Mouse (Mus musculus) ES-Bruce4 (cell line): Measurements from ENCODE around the gene Chid1. TPM values are rescaled to one million over a fixed set of nuclear protein-coding genes. Genes with fewer than 3 reads are reported as not detected.
A peak's percentile ranks its signal among the peaks of the same experiment; 100 is the strongest.

ENCODE experiments used
- H3K27ac ChIP-seq: 2 replicates; pipeline ENCODE4 v1.5.1; 2012; ENCODE audit warnings: low read length, inconsistent platforms; ENCODE audit not compliant: insufficient read depth
- H3K27me3 ChIP-seq: 2 replicates; pipeline ENCODE4 v1.6.1; 2012; ENCODE audit warnings: mild to moderate bottlenecking, low read length, inconsistent platforms; ENCODE audit not compliant: control insufficient read depth, poor library complexity, insufficient read depth, severe bottlenecking
- H3K36me3 ChIP-seq: 2 replicates; pipeline ENCODE4 v1.6.1; 2012; ENCODE audit warnings: inconsistent platforms, mild to moderate bottlenecking, low read length, moderate library complexity; ENCODE audit not compliant: control insufficient read depth, poor library complexity, insufficient read depth, severe bottlenecking
- H3K4me1 ChIP-seq: one replicate; pipeline ENCODE4 v1.8.1; 2011; ENCODE audit warnings: low read length; ENCODE audit not compliant: control insufficient read depth, insufficient read depth
- H3K4me3 ChIP-seq: 2 replicates; pipeline ENCODE4 v1.5.1; 2011; ENCODE audit warnings: low read depth, mild to moderate bottlenecking, low read length
- H3K9ac ChIP-seq: 2 replicates; pipeline ENCODE4 v1.6.1; 2012; ENCODE audit warnings: low read depth, mild to moderate bottlenecking, inconsistent platforms; ENCODE audit not compliant: poor library complexity, severe bottlenecking
- H3K9me3 ChIP-seq: replicated peaks from 2 replicates; pipeline ENCODE4 v1.6.1; 2012; ENCODE audit warnings: mild to moderate bottlenecking, low read length, inconsistent platforms; ENCODE audit not compliant: control insufficient read depth, poor library complexity, insufficient read depth, severe bottlenecking
- CTCF ChIP-seq: IDR thresholded peaks from one replicate; pipeline ENCODE4 v1.8.1; 2011; ENCODE audit warnings: low read depth, low read length
- EP300 ChIP-seq: IDR thresholded peaks from 2 replicates; pipeline ENCODE4 v1.6.1; 2011; ENCODE audit warnings: low read depth, low read length; ENCODE audit not compliant: insufficient read depth
- POLR2A ChIP-seq: IDR thresholded peaks from one replicate; pipeline ENCODE4 v1.8.1; 2011; ENCODE audit warnings: low read length; ENCODE audit not compliant: insufficient read depth
- polyA plus RNA-seq: library from polyadenylated mRNA; stranded (reverse); fragments of >200 nt; gene quantifications from 2 replicates; pipeline ENCODE4 v1.2.4, GENCODE M21; 2011; ENCODE audit warnings: low read depth; ENCODE audit not compliant: missing spikeins, insufficient read depth, insufficient read length

Chid1 gene
- polyA plus RNA-seq, 1 experiment = 16.7 TPM

- H3K4me3 ChIP-seq = peak overlapping the region; percentile 88
- peaks cover 5% of the 10 kb centered on the region for H3K4me1 ChIP-seq
- H3K36me3 ChIP-seq = peaks cover 22% of the 10 kb centered on the region
- H3K9me3 ChIP-seq = no peaks in the 10 kb centered on the region
- no peaks in the 10 kb centered on the region for H3K27me3 ChIP-seq
- peak overlapping the region; percentile 68 for H3K27ac ChIP-seq
- TF ChIP-seq EP300 = no peak
- no peak for TF ChIP-seq CTCF
- TF ChIP-seq POLR2A = no peak
- H3K9ac ChIP-seq = peak overlapping the region; percentile 77
Measured at GRCm38 (mm10) chr7:141468164-141468521, 71.5 kb downstream of the Chid1 start.

- no peak for TF ChIP-seq CTCF
- peak; percentile 41 for TF ChIP-seq POLR2A
- no peaks in the 10 kb centered on the region for H3K27me3 ChIP-seq
- H3K9me3 ChIP-seq = no peaks in the 10 kb centered on the region
- peak within 1 kb of the TSS; percentile 88 for H3K4me3 ChIP-seq
- H3K4me1 ChIP-seq = peaks cover 5% of the 10 kb centered on the region
- H3K9ac ChIP-seq = peak within 1 kb of the TSS; percentile 77
- peak within 1 kb of the TSS; percentile 68 for H3K27ac ChIP-seq
- H3K36me3 ChIP-seq = peaks cover 18% of the 10 kb centered on the region
Measured at GRCm38 (mm10) chr7:141467230-141468030, 72.2 kb downstream of the Chid1 start, which contains the start of gene Cd151. Gene Cd151, plus strand, starts transcription at chr7:141467392.

GRCm38 (mm10) chr7:141466607-141467148, 73.0 kb downstream of the Chid1 start:
- H3K4me1 ChIP-seq = peaks cover 5% of the 10 kb centered on the region
- no peak for TF ChIP-seq EP300
- TF ChIP-seq CTCF = no peak
- TF ChIP-seq POLR2A = no peak

GRCm38 (mm10) chr7:141466045-141466394, 73.6 kb downstream of the Chid1 start:
- H3K4me1 ChIP-seq = peaks cover 5% of the 10 kb centered on the region
- TF ChIP-seq EP300 (no peak), POLR2A (no peak), CTCF (no peak)
- no peak overlapping the region for H3K27ac ChIP-seq
- H3K9ac ChIP-seq = no peak overlapping the region
- H3K36me3 ChIP-seq = peaks cover 7% of the 10 kb centered on the region
- no peaks in the 10 kb centered on the region for H3K27me3 ChIP-seq
- no peaks in the 10 kb centered on the region for H3K9me3 ChIP-seq
- H3K4me3 ChIP-seq = no peak overlapping the region

More at GRCm38 (mm10) chr7:141466607-141467148, 73.0 kb downstream of the Chid1 start:
- Histone ChIP-seq H3K9ac (peak overlapping the region; percentile 77), H3K9me3 (no peaks in the 10 kb centered on the region), H3K27ac (peak overlapping the region; percentile 30; the same call in 1 of the 2 replicates), H3K36me3 (peaks cover 12% of the 10 kb centered on the region), H3K4me3 (peak overlapping the region; percentile 56), H3K27me3 (no peaks in the 10 kb centered on the region)

GRCm38 (mm10) chr7:141465388-141466044, 74.1 kb downstream of the Chid1 start:
- Histone ChIP-seq H3K36me3 (peaks cover 2% of the 10 kb centered on the region; the same call in 1 of the 2 replicates), H3K27ac (no peak overlapping the region), H3K27me3 (no peaks in the 10 kb centered on the region), H3K9ac (peak overlapping the region; percentile 5; the same call in 1 of the 2 replicates), H3K4me3 (no peak overlapping the region), H3K4me1 (peaks cover 5% of the 10 kb centered on the region), H3K9me3 (no peaks in the 10 kb centered on the region)
- TF ChIP-seq POLR2A (no peak), EP300 (no peak), CTCF (no peak)
